7 mouse cellular contexts compared by ENCODE assay signal in the genomic region with DNA sequence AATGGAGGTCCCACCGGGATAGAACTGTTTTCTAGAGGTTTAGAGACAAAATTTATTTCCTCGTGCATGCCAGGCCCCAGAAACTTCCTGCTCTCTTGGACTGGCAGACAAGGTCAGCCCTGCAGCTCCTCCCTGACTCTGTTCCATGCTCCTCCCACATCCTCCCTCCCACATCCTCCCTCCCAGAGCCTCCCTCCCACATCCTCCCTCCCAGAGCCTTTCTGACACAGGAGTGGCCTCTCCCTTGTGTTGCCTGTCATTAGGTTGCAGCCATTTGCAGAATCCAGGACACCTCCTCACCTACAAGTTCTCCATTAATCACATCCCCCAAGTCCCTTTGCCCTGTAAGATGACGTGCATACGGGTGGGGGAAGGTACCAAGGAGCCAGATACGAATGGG.
A peak's percentile ranks its signal among the peaks of the same experiment; 100 is the strongest.
DNase-seq lines count a peak whose midpoint lies in the region; ATAC-seq lines count a peak whose summit lies in the region.

No protein-coding gene starts in this region.

- H3K4me1 ChIP-seq in heart, embryonic 12.5 days (replicated peaks), result peaks cover 5% of the 10 kb centered on the region
- peaks cover 13% of the 10 kb centered on the region for H3K4me1 ChIP-seq in limb, embryonic 10.5 days

- no peak overlapping the region for H3K27ac ChIP-seq in heart, embryonic 12.5 days (ENCODE audit: poor library complexity, severe bottlenecking)
- H3K27ac ChIP-seq in limb, embryonic 10.5 days, result 0 out of 2 replicates have a peak overlapping the region, but pooled peaks have one; percentile 17

- ATAC-seq in heart, embryonic 12.5 days (ENCODE audit: insufficient number of reproducible peaks, low FRiP score), result peak; percentile 73
- no peak for ATAC-seq in CD4-positive, CD25-positive, alpha-beta regulatory T cell, adult 4 months

- WGBS in heart, embryonic 12.5 days, result 53% methylated on average over 5 of the region's 5 CpGs
- WGBS in limb, embryonic 10.5 days, result 45% methylated on average over 5 of the region's 5 CpGs

- no peak overlapping the region for H3K9ac ChIP-seq in heart, embryonic 12.5 days

- no peaks in the 10 kb centered on the region for H3K27me3 ChIP-seq in heart, embryonic 12.5 days (replicated peaks)
- no peaks in the 10 kb centered on the region for H3K27me3 ChIP-seq in limb, embryonic 10.5 days (ENCODE audit: low read depth, poor library complexity, severe bottlenecking)

- no peak overlapping the region for H3K4me3 ChIP-seq in heart, embryonic 12.5 days
- no peak overlapping the region for H3K4me3 ChIP-seq in limb, embryonic 10.5 days

- H3K9me3 ChIP-seq in heart, embryonic 12.5 days (replicated peaks), result 0 out of 2 replicates have a peak, but pooled peaks cover 2% of the 10 kb centered on the region
- no peaks in the 10 kb centered on the region for H3K9me3 ChIP-seq in limb, embryonic 10.5 days (replicated peaks)

- DNase-seq in ES-CJ7 (ENCODE audit: low read depth, low spot score), result peak; percentile 19
- peak; percentile 67 for DNase-seq in ZHBTc4 (ENCODE audit: low read depth, low spot score)
- peak; percentile 38 for DNase-seq in limb, embryonic 10.5 days (ENCODE audit: low spot score)
- no peak for DNase-seq in layer of hippocampus, postnatal 10 days (ENCODE audit: low spot score in 2 of 2)
- DNase-seq in frontal cortex, postnatal 14 days (ENCODE audit: low spot score in 2 of 2), result no peak

- H3K36me3 ChIP-seq in heart, embryonic 12.5 days, result no peaks in the 10 kb centered on the region
- H3K36me3 ChIP-seq in limb, embryonic 10.5 days, result no peaks in the 10 kb centered on the region

- H3K4me2 ChIP-seq in heart, embryonic 12.5 days, result no peak overlapping the region

Comparison
In these comparisons a context has a peak if more than half of its experiments do, and no peak if none do; other contexts are left out.
1. DNase-seq: peak in ES-CJ7 (single experiment), ZHBTc4 (single experiment) and limb, embryonic 10.5 days (single experiment); none in layer of hippocampus, postnatal 10 days (0 of 2) and frontal cortex, postnatal 14 days (0 of 2).